Mouse (Mus musculus) olfactory bulb, adult 2 months (tissue): ENCODE data around the gene N4bp1.

Experiments used
- CTCF ChIP-seq: fragments of 200-500 bp; IDR thresholded peaks from 2 replicates; pipeline ENCODE4 v1.5.1; 2012; ENCODE audit warnings: low read depth, mild to moderate bottlenecking, low read length, moderate library complexity; ENCODE audit not compliant: insufficient read depth
- POLR2A ChIP-seq: fragments of 200-500 bp; IDR thresholded peaks from 2 replicates; pipeline ENCODE4 v1.6.1; 2012; ENCODE audit warnings: mild to moderate bottlenecking, low read depth, low read length, moderate library complexity; ENCODE audit not compliant: insufficient read depth

DNA sequence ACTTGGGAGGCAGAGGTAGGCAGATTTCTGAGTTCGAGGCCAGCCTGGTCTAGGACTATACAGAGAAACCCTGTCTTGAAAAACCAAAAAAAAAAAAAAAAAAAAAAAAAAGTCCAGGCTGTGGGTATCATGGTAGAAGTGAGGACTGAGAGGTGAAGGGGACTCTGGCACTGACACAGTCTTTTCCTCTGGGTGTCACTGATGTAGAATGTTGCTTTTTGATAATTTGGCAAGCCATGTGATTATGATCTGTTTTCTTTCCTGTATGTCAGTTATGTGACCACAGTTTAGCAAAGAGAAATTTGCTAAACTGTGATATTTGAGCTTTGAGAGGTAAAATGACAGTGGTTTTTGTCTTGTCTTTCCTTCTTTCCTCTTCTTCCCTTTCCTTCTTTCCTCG lies 47.8 kb downstream of the N4bp1 start:
- no peak for TF ChIP-seq CTCF
- no peak for TF ChIP-seq POLR2A
